Mouse (Mus musculus): ENCODE measurements at regions not wholly inside any gene's neighbourhood (a gene's known extent, or its start where the extent isn't known, plus 50 kb on each side); places are given as distances from the start of the nearest gene placed in this dataset.

- ATAC-seq: no peak
- Histone ChIP-seq H3K4me2 (ENCODE audit: low read length) (no peak overlapping the region), H3K27ac (ENCODE audit: low read length) (no peak overlapping the region), H3K9ac (replicated peaks; ENCODE audit: low read depth, low read length) (no peak overlapping the region), H3K36me3 (ENCODE audit: control insufficient read depth, insufficient read depth) (no peaks in the 10 kb centered on the region), H3K4me3 (replicated peaks; ENCODE audit: low read length) (no peak overlapping the region), H3K27me3 (replicated peaks; ENCODE audit: control insufficient read depth, insufficient read depth, low read length) (peaks cover 56% of the 10 kb centered on the region), H3K4me1 (replicated peaks; ENCODE audit: control insufficient read depth, insufficient read depth, low read length) (peaks cover 15% of the 10 kb centered on the region), H3K9me3 (ENCODE audit: control insufficient read depth, low read length) (no peaks in the 10 kb centered on the region)
- 83% methylated on average over 5 of the region's 5 CpGs for WGBS
Measured at GRCm38 (mm10) chr2:166351984-166352383, 196.5 kb upstream of the Sulf2 start.

DNA sequence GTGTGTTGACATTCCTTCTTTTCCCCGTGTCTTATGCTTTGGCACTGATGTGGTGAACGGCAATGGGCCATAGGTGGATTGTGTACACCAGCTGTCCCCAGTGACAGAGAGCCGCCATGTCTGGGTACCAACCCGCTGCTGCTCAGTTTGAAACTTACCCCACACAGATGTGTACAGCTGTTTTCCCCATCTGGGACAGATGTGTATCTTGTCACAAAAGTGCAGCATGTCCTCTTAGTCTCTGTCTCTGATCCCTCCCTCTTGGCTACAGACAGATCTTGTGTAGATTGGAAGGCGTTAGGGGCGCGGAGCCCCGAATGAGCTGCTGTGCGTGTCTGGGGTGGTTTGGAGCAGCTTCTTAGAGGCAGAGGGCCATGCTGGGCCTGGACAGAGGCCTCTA is 196.1 kb upstream of the Sulf2 start:
- Histone ChIP-seq H3K4me1 (replicated peaks; ENCODE audit: control insufficient read depth, insufficient read depth, low read length) (peaks cover 19% of the 10 kb centered on the region), H3K36me3 (ENCODE audit: control insufficient read depth, insufficient read depth) (no peaks in the 10 kb centered on the region), H3K4me3 (replicated peaks; ENCODE audit: low read length) (no peak overlapping the region), H3K4me2 (ENCODE audit: low read length) (no peak overlapping the region), H3K27me3 (replicated peaks; ENCODE audit: control insufficient read depth, insufficient read depth, low read length) (peaks cover 56% of the 10 kb centered on the region), H3K9ac (replicated peaks; ENCODE audit: low read depth, low read length) (no peak overlapping the region), H3K27ac (ENCODE audit: low read length) (no peak overlapping the region), H3K9me3 (ENCODE audit: control insufficient read depth, low read length) (no peaks in the 10 kb centered on the region)
- WGBS: 94% methylated on average over 9 of the region's 9 CpGs
- ATAC-seq: no peak

GRCm38 (mm10) chr2:166348654-166349053 is 193.2 kb upstream of the Sulf2 start:
- ATAC-seq: no peak
- Histone ChIP-seq H3K36me3 (ENCODE audit: control insufficient read depth, insufficient read depth) (no peaks in the 10 kb centered on the region), H3K9me3 (ENCODE audit: control insufficient read depth, low read length) (no peaks in the 10 kb centered on the region), H3K4me3 (replicated peaks; ENCODE audit: low read length) (no peak overlapping the region), H3K9ac (replicated peaks; ENCODE audit: low read depth, low read length) (no peak overlapping the region), H3K27ac (ENCODE audit: low read length) (no peak overlapping the region), H3K27me3 (replicated peaks; ENCODE audit: control insufficient read depth, insufficient read depth, low read length) (peaks cover 46% of the 10 kb centered on the region), H3K4me2 (ENCODE audit: low read length) (no peak overlapping the region), H3K4me1 (replicated peaks; ENCODE audit: control insufficient read depth, insufficient read depth, low read length) (peaks cover 22% of the 10 kb centered on the region)
- 64% methylated on average over 10 of the region's 10 CpGs for WGBS

- Histone ChIP-seq H3K27ac (ENCODE audit: low read length) (no peak overlapping the region), H3K9ac (replicated peaks; ENCODE audit: low read depth, low read length) (no peak overlapping the region), H3K4me1 (replicated peaks; ENCODE audit: control insufficient read depth, insufficient read depth, low read length) (peaks cover 21% of the 10 kb centered on the region), H3K4me2 (ENCODE audit: low read length) (no peak overlapping the region), H3K9me3 (ENCODE audit: control insufficient read depth, low read length) (no peaks in the 10 kb centered on the region), H3K4me3 (replicated peaks; ENCODE audit: low read length) (no peak overlapping the region), H3K36me3 (ENCODE audit: control insufficient read depth, insufficient read depth) (no peaks in the 10 kb centered on the region), H3K27me3 (replicated peaks; ENCODE audit: control insufficient read depth, insufficient read depth, low read length) (peaks cover 43% of the 10 kb centered on the region)
- 15% methylated on average over 18 of the region's 18 CpGs for WGBS
- ATAC-seq: peak; percentile 90
Measured at GRCm38 (mm10) chr2:166346421-166347182, 191.1 kb upstream of the Sulf2 start.

GRCm38 (mm10) chr2:166343551-166344340 is 188.3 kb upstream of the Sulf2 start:
- Histone ChIP-seq H3K36me3 (ENCODE audit: control insufficient read depth, insufficient read depth) (no peaks in the 10 kb centered on the region), H3K4me1 (replicated peaks; ENCODE audit: control insufficient read depth, insufficient read depth, low read length) (peaks cover 21% of the 10 kb centered on the region), H3K9ac (replicated peaks; ENCODE audit: low read depth, low read length) (no peak overlapping the region), H3K4me3 (replicated peaks; ENCODE audit: low read length) (no peak overlapping the region), H3K27me3 (replicated peaks; ENCODE audit: control insufficient read depth, insufficient read depth, low read length) (peaks cover 20% of the 10 kb centered on the region), H3K9me3 (ENCODE audit: control insufficient read depth, low read length) (no peaks in the 10 kb centered on the region), H3K4me2 (ENCODE audit: low read length) (no peak overlapping the region), H3K27ac (ENCODE audit: low read length) (no peak overlapping the region)
- ATAC-seq: no peak
- WGBS: 31% methylated on average over 10 of the region's 10 CpGs

DNA sequence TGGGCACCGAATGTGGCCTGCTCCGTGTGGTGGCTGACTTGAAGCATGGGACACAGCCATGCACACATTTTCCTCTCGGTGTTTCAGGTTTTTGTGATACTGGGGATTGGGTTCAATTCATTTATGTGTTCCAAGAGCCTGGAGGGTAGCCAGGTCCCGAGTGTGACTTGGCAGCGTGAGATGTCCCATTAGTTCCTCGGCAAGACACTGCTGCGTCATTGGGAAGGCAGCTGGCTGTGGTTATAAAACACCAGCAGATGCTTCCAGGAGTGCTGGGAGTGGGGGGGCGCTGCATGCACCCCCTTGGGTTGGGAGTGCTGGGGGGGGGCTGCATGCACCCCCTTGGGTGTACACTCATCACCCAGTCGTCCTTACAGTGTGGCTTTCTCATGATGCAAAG is 186.9 kb upstream of the Sulf2 start:
- H3K4me2 ChIP-seq (ENCODE audit: low read length): no peak overlapping the region
- H3K9me3 ChIP-seq (ENCODE audit: control insufficient read depth, low read length): no peaks in the 10 kb centered on the region
- H3K36me3 ChIP-seq (ENCODE audit: control insufficient read depth, insufficient read depth): no peaks in the 10 kb centered on the region
- no peak for ATAC-seq
- H3K9ac ChIP-seq (replicated peaks; ENCODE audit: low read depth, low read length): no peak overlapping the region
- peaks cover 12% of the 10 kb centered on the region for H3K27me3 ChIP-seq (replicated peaks; ENCODE audit: control insufficient read depth, insufficient read depth, low read length)
- WGBS: 40% methylated on average over 9 of the region's 9 CpGs
- no peak overlapping the region for H3K4me3 ChIP-seq (replicated peaks; ENCODE audit: low read length)
- H3K4me1 ChIP-seq (replicated peaks; ENCODE audit: control insufficient read depth, insufficient read depth, low read length): peaks cover 24% of the 10 kb centered on the region
- H3K27ac ChIP-seq (ENCODE audit: low read length): no peak overlapping the region

DNA sequence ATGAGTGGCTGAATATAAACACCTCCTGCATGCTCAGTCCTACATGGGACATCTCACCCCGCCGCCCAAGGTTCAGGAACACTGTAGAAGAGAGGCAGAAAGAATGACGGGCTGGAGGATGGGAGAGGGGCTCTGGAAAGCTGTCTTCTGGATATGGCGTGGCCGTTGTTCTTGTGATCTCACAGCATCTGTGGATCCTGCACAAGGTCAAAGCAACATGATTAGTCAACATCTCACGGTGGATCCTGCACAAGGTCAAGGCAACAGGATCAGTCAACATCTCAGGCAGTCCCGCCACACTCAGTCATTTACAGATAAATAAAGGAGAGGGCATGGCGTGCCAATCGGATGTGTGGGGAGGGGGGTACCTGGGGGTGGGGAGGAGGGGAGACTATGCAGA is 184.7 kb upstream of the Sulf2 start:
- Histone ChIP-seq H3K4me1 (replicated peaks; ENCODE audit: control insufficient read depth, insufficient read depth, low read length) (peaks cover 11% of the 10 kb centered on the region), H3K9me3 (ENCODE audit: control insufficient read depth, low read length) (no peaks in the 10 kb centered on the region)
- no peak for ATAC-seq

GRCm38 (mm10) chr2:166339427-166339826 is 184.0 kb upstream of the Sulf2 start:
- 81% methylated on average over 5 of the region's 5 CpGs for WGBS
- no peak overlapping the region for H3K4me3 ChIP-seq (replicated peaks; ENCODE audit: low read length)
- ATAC-seq: no peak
- no peak overlapping the region for H3K4me2 ChIP-seq (ENCODE audit: low read length)
- H3K27me3 ChIP-seq (replicated peaks; ENCODE audit: control insufficient read depth, insufficient read depth, low read length): peaks cover 10% of the 10 kb centered on the region
- H3K4me1 ChIP-seq (replicated peaks; ENCODE audit: control insufficient read depth, insufficient read depth, low read length): peaks cover 11% of the 10 kb centered on the region
- H3K27ac ChIP-seq (ENCODE audit: low read length): no peak overlapping the region
- no peak overlapping the region for H3K9ac ChIP-seq (replicated peaks; ENCODE audit: low read depth, low read length)
- no peaks in the 10 kb centered on the region for H3K9me3 ChIP-seq (ENCODE audit: control insufficient read depth, low read length)
- no peaks in the 10 kb centered on the region for H3K36me3 ChIP-seq (ENCODE audit: control insufficient read depth, insufficient read depth)

More for the DNA sequence above, 184.7 kb upstream of the Sulf2 start:
- H3K9ac ChIP-seq (replicated peaks; ENCODE audit: low read depth, low read length): no peak overlapping the region
- 95% methylated on average over 9 of the region's 9 CpGs for WGBS
- H3K27ac ChIP-seq (ENCODE audit: low read length): no peak overlapping the region
- H3K36me3 ChIP-seq (ENCODE audit: control insufficient read depth, insufficient read depth): no peaks in the 10 kb centered on the region
- no peak overlapping the region for H3K4me3 ChIP-seq (replicated peaks; ENCODE audit: low read length)
- H3K27me3 ChIP-seq (replicated peaks; ENCODE audit: control insufficient read depth, insufficient read depth, low read length): peaks cover 11% of the 10 kb centered on the region
- H3K4me2 ChIP-seq (ENCODE audit: low read length): no peak overlapping the region

DNA sequence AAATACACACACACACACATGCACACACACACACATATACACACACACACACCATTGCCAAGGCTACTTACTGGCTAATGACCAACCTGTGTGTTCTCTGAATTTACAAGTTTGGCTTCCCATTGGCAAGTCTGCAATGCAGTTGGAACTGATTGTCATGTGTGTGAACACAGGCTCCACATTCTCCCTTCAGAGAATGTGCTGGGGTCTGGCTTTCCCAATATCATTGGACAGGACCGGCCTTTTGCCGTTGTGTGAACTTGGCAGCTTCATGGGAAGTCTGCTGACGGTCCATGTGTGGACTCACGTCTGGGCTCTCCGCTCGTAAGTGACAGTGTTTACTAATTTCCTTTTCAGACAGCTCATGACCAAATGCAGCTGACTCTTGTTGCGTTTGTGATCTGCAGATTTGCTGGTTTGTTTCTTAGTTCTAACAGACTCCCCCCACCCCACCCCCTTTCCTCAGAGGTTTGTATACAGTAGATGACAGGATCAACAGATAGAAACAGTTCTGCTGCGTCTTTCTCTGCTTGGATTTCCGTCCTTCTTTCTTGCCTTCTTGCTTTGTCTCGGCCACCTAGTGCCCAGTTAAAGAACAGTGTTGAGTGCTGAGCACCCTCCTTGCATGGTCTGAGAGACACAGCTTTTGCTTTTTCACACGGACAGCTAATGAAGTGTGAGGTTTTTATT is 183.1 kb upstream of the Sulf2 start:
- Histone ChIP-seq H3K4me2 (ENCODE audit: low read length) (no peak overlapping the region), H3K4me3 (replicated peaks; ENCODE audit: low read length) (no peak overlapping the region), H3K9me3 (ENCODE audit: control insufficient read depth, low read length) (no peaks in the 10 kb centered on the region), H3K36me3 (ENCODE audit: control insufficient read depth, insufficient read depth) (no peaks in the 10 kb centered on the region), H3K27me3 (replicated peaks; ENCODE audit: control insufficient read depth, insufficient read depth, low read length) (peaks cover 7% of the 10 kb centered on the region), H3K4me1 (replicated peaks; ENCODE audit: control insufficient read depth, insufficient read depth, low read length) (peaks cover 11% of the 10 kb centered on the region), H3K27ac (ENCODE audit: low read length) (no peak overlapping the region), H3K9ac (replicated peaks; ENCODE audit: low read depth, low read length) (no peak overlapping the region)
- ATAC-seq: peak; percentile 57
- WGBS: 47% methylated on average over 11 of the region's 11 CpGs

Data from forebrain, embryonic 16.5 days (tissue).